Mouse (Mus musculus) bone marrow macrophage, adult 2 months (primary cell): ENCODE results near the gene Mindy4.

Source experiments
- CTCF ChIP-seq: IDR thresholded peaks from 2 replicates; pipeline ENCODE4 v1.5.1; 2012; ENCODE audit warnings: low read depth, mild to moderate bottlenecking, low read length, moderate library complexity
- POLR2A ChIP-seq: IDR thresholded peaks from 2 replicates; pipeline ENCODE4 v1.6.1; 2012; ENCODE audit warnings: mild to moderate bottlenecking, low read depth, low read length, borderline replicate concordance

DNA sequence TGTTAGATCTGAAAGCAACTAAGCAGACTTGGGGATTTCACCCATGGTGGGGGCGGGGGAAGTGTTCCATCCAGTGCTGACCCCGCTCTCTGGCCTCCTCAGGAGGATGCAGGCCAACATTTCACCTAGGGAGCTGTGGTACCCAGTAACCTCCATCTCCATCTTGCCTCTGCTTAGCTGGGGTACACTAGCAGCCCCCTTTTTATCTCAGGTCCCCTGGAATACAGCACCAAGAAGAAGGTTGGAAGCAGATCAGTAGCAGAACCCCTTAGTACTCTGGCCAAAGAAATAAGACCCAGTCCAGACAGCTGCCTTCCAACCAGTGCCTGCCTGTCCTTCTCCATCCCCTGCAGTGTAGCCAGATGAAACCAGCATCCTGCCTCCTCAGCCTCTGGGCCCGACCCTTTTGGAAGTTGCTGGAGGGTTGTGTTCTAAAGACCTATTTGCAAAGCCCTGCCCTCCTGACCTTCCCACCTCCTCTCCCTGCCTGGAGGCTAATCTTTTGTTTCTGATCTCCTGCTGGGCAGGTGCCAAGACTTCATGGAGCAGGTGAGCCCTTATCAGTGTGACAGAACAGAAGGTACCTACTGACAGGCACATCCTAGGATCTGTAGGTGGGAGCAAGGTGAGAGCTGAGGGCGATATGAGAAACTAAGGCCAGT is 151.4 kb downstream of the Mindy4 start:
- TF ChIP-seq CTCF (no peak), POLR2A (no peak)
